Mouse (Mus musculus) megakaryocyte, embryonic 14.5 days (primary cell): ENCODE data around the gene Myt1l.

Experiments used
- FLI1 ChIP-seq: IDR thresholded peaks from 2 replicates; pipeline ENCODE4 v1.6.1; 2012; ENCODE audit warnings: low read length, inconsistent platforms, mixed read lengths
- GATA1 ChIP-seq: IDR thresholded peaks from 3 replicates; pipeline ENCODE4 v1.6.1; 2012; ENCODE audit warnings: mixed read lengths, low read length, inconsistent platforms, borderline replicate concordance

DNA sequence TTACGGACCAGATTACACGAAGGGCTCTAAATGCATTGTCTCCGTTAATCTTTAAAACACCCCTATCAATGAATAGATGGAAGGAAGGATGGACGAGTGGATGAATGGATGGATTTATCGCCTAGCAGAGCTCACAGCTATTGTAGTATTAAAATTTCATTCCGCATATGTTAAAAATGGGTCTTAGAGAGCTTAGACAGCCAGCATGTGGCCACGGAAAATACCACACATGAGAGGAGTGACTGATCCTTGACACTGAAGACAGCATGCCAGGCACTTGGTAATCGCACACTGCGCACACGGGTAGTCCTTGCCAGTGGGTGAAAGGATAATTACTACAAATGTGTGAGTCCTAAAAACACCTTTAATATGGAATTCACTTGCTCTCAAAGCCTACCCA lies 171.2 kb downstream of the Myt1l start:
- no peak for TF ChIP-seq GATA1
- no peak for TF ChIP-seq FLI1
